ENCODE assay signal across 29 mouse cellular contexts in genomic region chr11:60712040-60712439, GRCm38 (mm10). TPM values are rescaled to one million over a fixed set of nuclear protein-coding genes. Genes with fewer than 3 reads are reported as not detected.
DNase-seq lines count a peak whose midpoint lies in the region; ATAC-seq and TF ChIP-seq lines count a peak whose summit lies in the region.
"Had no signal": no experiment of that assay in that cellular context is flagged by ENCODE, and none has a peak within 500 bp of the region (broad histone marks: within the 10 kb centered on the region; RNA-seq: fewer than 3 reads in every experiment).

No protein-coding gene starts in this region.

- 92% methylated on average over 18 of the region's 18 CpGs for WGBS in liver, postnatal 0 days (ENCODE audit: insufficient replicate concordance)
- WGBS in liver, embryonic 11.5 days = 92% methylated on average over 18 of the region's 18 CpGs

- H3K4me3 ChIP-seq in gastrocnemius, adult 2 months = no peak overlapping the region
- H3K4me3 ChIP-seq in liver, postnatal 0 days (ENCODE audit: low read depth, low read length) = no peak overlapping the region
- no peak overlapping the region for H3K4me3 ChIP-seq in liver, embryonic 11.5 days (ENCODE audit: low read depth, low read length)
- H3K4me3 ChIP-seq: embryonic facial prominence, embryonic 10.5 days; embryonic facial prominence, embryonic 13.5 days; erythroblast, embryonic 14.5 days; forebrain, embryonic 12.5 days; forebrain, embryonic 15.5 days; heart, embryonic 12.5 days; heart, embryonic 15.5 days had no signal

- no peaks in the 10 kb centered on the region for H3K9me3 ChIP-seq in liver, postnatal 0 days (ENCODE audit: low read length)
- no peaks in the 10 kb centered on the region for H3K9me3 ChIP-seq in liver, embryonic 11.5 days (ENCODE audit: control insufficient read depth, low read length)
- H3K9me3 ChIP-seq: embryonic facial prominence, embryonic 10.5 days; embryonic facial prominence, embryonic 13.5 days; forebrain, embryonic 12.5 days; forebrain, embryonic 15.5 days; G1E; heart, embryonic 12.5 days; heart, embryonic 15.5 days had no signal

- no peak overlapping the region for H3K9ac ChIP-seq in liver, postnatal 0 days (replicated peaks)
- H3K9ac ChIP-seq in liver, embryonic 11.5 days (ENCODE audit: low read depth, low read length) = no peak overlapping the region
- H3K9ac ChIP-seq: embryonic facial prominence, embryonic 13.5 days; forebrain, embryonic 12.5 days; forebrain, embryonic 15.5 days; heart, embryonic 12.5 days; heart, embryonic 15.5 days; hindbrain, embryonic 14.5 days had no signal

- no peaks in the 10 kb centered on the region for H3K27me3 ChIP-seq in liver, postnatal 0 days (ENCODE audit: insufficient read depth, low read length)
- no peaks in the 10 kb centered on the region for H3K27me3 ChIP-seq in liver, embryonic 11.5 days (replicated peaks; ENCODE audit: control insufficient read depth, insufficient read depth, low read length)
- H3K27me3 ChIP-seq: CH12.LX; embryonic facial prominence, embryonic 13.5 days; forebrain, embryonic 12.5 days; forebrain, embryonic 15.5 days; heart, embryonic 12.5 days; heart, embryonic 15.5 days; Patski had no signal

- peaks cover 91% of the 10 kb centered on the region for H3K36me3 ChIP-seq in liver, postnatal 0 days (replicated peaks; ENCODE audit: insufficient read depth, low read length)
- peaks cover 68% of the 10 kb centered on the region for H3K36me3 ChIP-seq in liver, embryonic 11.5 days (ENCODE audit: control insufficient read depth, insufficient read depth, low read length)

- H3K27ac ChIP-seq in gastrocnemius, adult 2 months = no peak overlapping the region
- no peak overlapping the region for H3K27ac ChIP-seq in liver, postnatal 0 days (ENCODE audit: low read depth)
- no peak overlapping the region for H3K27ac ChIP-seq in liver, embryonic 11.5 days (ENCODE audit: low read depth, low read length)
- H3K27ac ChIP-seq: embryonic facial prominence, embryonic 10.5 days; embryonic facial prominence, embryonic 13.5 days; forebrain, embryonic 12.5 days; forebrain, embryonic 15.5 days; heart, embryonic 15.5 days; hindbrain, embryonic 14.5 days; hindbrain, postnatal 0 days had no signal

- peak; percentile 4 for DNase-seq in adrenal gland, postnatal 14 days
- no peak for DNase-seq in adrenal gland, postnatal 10 days
- DNase-seq in gastrocnemius, postnatal 25 days = peak; percentile 4
- DNase-seq in gastrocnemius, adult 2 months = no peak
- DNase-seq in liver, postnatal 0 days = peak; percentile 7
- DNase-seq in liver, embryonic 11.5 days (ENCODE audit: low spot score) = no peak
- no peak for DNase-seq in kidney, adult 8-10 months
- DNase-seq: B cell, adult 2 months; cerebellum, adult 8-10 months; cerebellum, postnatal 36 days; embryo, embryonic 11 days; gastrocnemius, postnatal 10 days; heart, adult 18-20 months; heart, postnatal 10 days; heart, postnatal 4 days had no signal

- no peak for ATAC-seq in liver, postnatal 0 days
- ATAC-seq in liver, embryonic 11.5 days (replicated peaks; ENCODE audit: low FRiP score) = no peak
- ATAC-seq: forebrain, embryonic 15.5 days; hindbrain, postnatal 0 days; inflammation-experienced regulatory T-cells, adult 6 months; intestine, embryonic 16.5 days; Patski had no signal

- H3K4me2 ChIP-seq in liver, postnatal 0 days (ENCODE audit: low read depth, low read length) = no peak overlapping the region
- H3K4me2 ChIP-seq in liver, embryonic 11.5 days = no peak overlapping the region
- H3K4me2 ChIP-seq: embryonic facial prominence, embryonic 13.5 days; forebrain, embryonic 12.5 days; forebrain, embryonic 15.5 days; heart, embryonic 12.5 days; heart, embryonic 15.5 days; hindbrain, embryonic 14.5 days had no signal

- no peaks in the 10 kb centered on the region for H3K4me1 ChIP-seq in liver, postnatal 0 days (ENCODE audit: insufficient read depth)
- H3K4me1 ChIP-seq in liver, embryonic 11.5 days (replicated peaks; ENCODE audit: control insufficient read depth, insufficient read depth, low read length) = no peaks in the 10 kb centered on the region
- H3K4me1 ChIP-seq: embryonic facial prominence, embryonic 10.5 days; embryonic facial prominence, embryonic 13.5 days; forebrain, embryonic 12.5 days; forebrain, embryonic 15.5 days had no signal

- TF ChIP-seq EP300 in liver, postnatal 0 days (IDR thresholded peaks at IDR 0.05; ENCODE audit: low read depth) = no peak

- no peak for TF ChIP-seq CTCF in gastrocnemius, adult 2 months (IDR thresholded peaks at IDR 0.05)
- no peak for TF ChIP-seq CTCF in liver, postnatal 0 days (IDR thresholded peaks at IDR 0.05; ENCODE audit: low read depth)

- intact Hi-C loops in gastrocnemius, adult 2 months (cut with DNase I) = no loop called here

RNA-seq across cellular contexts. Expression of gene Llgl1, which starts 12.5 kb away (rescaled TPM):
- 23.7 and 28.8 TPM in 2 replicates for total RNA-seq in adrenal gland, postnatal 14 days (2021)
- 10 to 100 TPM; 23.0 to 30.4 TPM for total RNA-seq in adrenal gland, postnatal 10 days (2021)
- total RNA-seq in gastrocnemius, postnatal 25 days (2021) = 1 to 10 TPM; 8.3 to 9.1 TPM
- 1 to 10 TPM; 9.0 to 9.5 TPM for total RNA-seq in gastrocnemius, adult 2 months (2021)
- polyA plus RNA-seq in liver, postnatal 0 days (2015; fragmentation: Nextera tagmentation; extraction: Ambion mirVana) = 4.2 and 4.6 TPM in 2 replicates
- 35.6 and 35.9 TPM in 2 replicates for polyA plus RNA-seq in liver, embryonic 11.5 days (2014; fragmentation: Nextera tagmentation; extraction: Ambion mirVana)

RNA-seq across cellular contexts. Expression of gene Flii, which starts 15.0 kb away (rescaled TPM):
- total RNA-seq in adrenal gland, postnatal 14 days (2021) = 126 and 137 TPM in 2 replicates
- 100 to 1,000 TPM; 105 to 118 TPM for total RNA-seq in adrenal gland, postnatal 10 days (2021)
- total RNA-seq in gastrocnemius, postnatal 25 days (2021) = 10 to 100 TPM; 85.4 to 97.7 TPM
- total RNA-seq in gastrocnemius, adult 2 months (2021) = 100 to 1,000 TPM in 1 of 2 experiments, 10 to 100 TPM in 1; 96.1 to 103 TPM
- polyA plus RNA-seq in liver, postnatal 0 days (2015; fragmentation: Nextera tagmentation; extraction: Ambion mirVana) = 23.3 and 23.4 TPM in 2 replicates
- 61.3 and 69.2 TPM in 2 replicates for polyA plus RNA-seq in liver, embryonic 11.5 days (2014; fragmentation: Nextera tagmentation; extraction: Ambion mirVana)

RNA-seq across cellular contexts. Expression of gene Mief2, which starts 16.2 kb away (rescaled TPM):
- 30.8 and 36.0 TPM in 2 replicates for total RNA-seq in adrenal gland, postnatal 14 days (2021)
- 10 to 100 TPM; 31.8 to 43.9 TPM for total RNA-seq in adrenal gland, postnatal 10 days (2021)
- total RNA-seq in gastrocnemius, postnatal 25 days (2021) = 10 to 100 TPM; 73.9 to 91.2 TPM
- total RNA-seq in gastrocnemius, adult 2 months (2021) = 10 to 100 TPM; 61.9 to 91.0 TPM
- polyA plus RNA-seq in liver, postnatal 0 days (2015; fragmentation: Nextera tagmentation; extraction: Ambion mirVana) = 4.5 and 4.9 TPM in 2 replicates
- 8.0 and 8.9 TPM in 2 replicates for polyA plus RNA-seq in liver, embryonic 11.5 days (2014; fragmentation: Nextera tagmentation; extraction: Ambion mirVana)

Comparison
In these comparisons a context has a peak if more than half of its experiments do, and no peak if none do; other contexts are left out.
1. DNase-seq: peak in adrenal gland, postnatal 14 days (single experiment), gastrocnemius, postnatal 25 days (single experiment) and liver, postnatal 0 days (single experiment); none in adrenal gland, postnatal 10 days (single experiment), gastrocnemius, adult 2 months (single experiment), liver, embryonic 11.5 days (single experiment) and kidney, adult 8-10 months (0 of 2).